12 mouse cellular contexts compared by ENCODE assay signal in the genomic region with DNA sequence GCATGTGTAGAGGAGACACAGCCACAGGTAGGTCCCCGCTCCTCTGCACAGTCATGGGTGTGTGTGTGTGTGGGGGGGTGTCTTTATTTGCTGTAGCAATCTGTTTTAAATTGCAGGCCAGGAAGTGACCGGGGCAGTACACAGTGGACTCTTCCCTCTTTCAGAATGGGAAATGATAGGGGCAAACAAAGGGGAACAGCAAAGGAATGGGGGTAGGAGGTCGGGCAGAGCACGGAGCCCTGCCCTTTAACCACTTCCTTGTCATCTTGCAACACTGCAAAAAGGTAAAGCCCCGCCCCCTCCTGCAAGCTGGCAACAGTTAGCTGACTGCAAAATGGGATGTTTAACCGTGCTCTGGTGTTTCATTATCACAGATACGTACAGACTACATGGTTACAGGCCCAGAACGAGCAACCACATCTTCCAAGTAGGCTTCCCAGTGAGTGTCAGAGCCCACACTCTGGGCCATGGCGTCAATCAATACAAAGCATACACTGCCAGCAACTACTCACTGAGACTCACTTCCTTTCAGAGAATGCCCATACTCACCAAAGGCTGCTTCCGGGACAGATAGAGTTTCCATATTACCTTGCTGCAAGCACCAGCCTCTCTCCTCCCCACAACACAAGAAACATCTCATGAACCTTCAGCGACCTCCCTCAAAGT.
DNase-seq lines count a peak whose midpoint lies in the region; ATAC-seq lines count a peak whose summit lies in the region.
"Had no signal": no experiment of that assay in that cellular context is flagged by ENCODE, and none has a peak within 500 bp of the region (broad histone marks: within the 10 kb centered on the region; RNA-seq: fewer than 3 reads in every experiment).

No protein-coding gene starts in this region.

- H3K4me1 ChIP-seq in heart, embryonic 15.5 days (replicated peaks) = peaks cover 69% of the 10 kb centered on the region
- peaks cover 3% of the 10 kb centered on the region; the same call in 1 of the 2 replicates for H3K4me1 ChIP-seq in lung, embryonic 16.5 days (replicated peaks; ENCODE audit: control insufficient read depth, insufficient read depth, low read length)
- H3K4me1 ChIP-seq in stomach, embryonic 16.5 days (ENCODE audit: control insufficient read depth, insufficient read depth, low read length) = peaks cover 27% of the 10 kb centered on the region

- H3K27me3 ChIP-seq in heart, embryonic 15.5 days = no peaks in the 10 kb centered on the region
- no peaks in the 10 kb centered on the region for H3K27me3 ChIP-seq in lung, embryonic 16.5 days (ENCODE audit: control insufficient read depth, insufficient read depth, low read depth, low read length)
- no peaks in the 10 kb centered on the region for H3K27me3 ChIP-seq in stomach, embryonic 16.5 days (ENCODE audit: control insufficient read depth, insufficient read depth, low read length)
- H3K27me3 ChIP-seq: CH12.LX had no signal

- ATAC-seq in heart, embryonic 15.5 days (replicated peaks; ENCODE audit: insufficient number of reproducible peaks, insufficient read depth, low FRiP score, low read depth) = no peak
- peak; percentile 84 for ATAC-seq in granulocyte monocyte progenitor cell, adult 5-6 weeks (replicated peaks; ENCODE audit: poor library complexity, severe bottlenecking)
- peak; percentile 32 for ATAC-seq in lung, embryonic 16.5 days (ENCODE audit: low read depth)
- ATAC-seq in stomach, embryonic 16.5 days (ENCODE audit: insufficient read depth, low FRiP score) = peak; percentile 38; the same call in 1 of the 2 replicates

- H3K36me3 ChIP-seq in heart, embryonic 15.5 days = 0 out of 2 replicates have a peak, but pooled peaks cover 4% of the 10 kb centered on the region
- no peaks in the 10 kb centered on the region for H3K36me3 ChIP-seq in lung, embryonic 16.5 days (ENCODE audit: control insufficient read depth, insufficient read depth, low read length)
- H3K36me3 ChIP-seq in stomach, embryonic 16.5 days (ENCODE audit: control insufficient read depth, insufficient read depth, low read length) = no peaks in the 10 kb centered on the region

- DNase-seq in heart, postnatal 36 days = no peak
- no peak for DNase-seq in gastrocnemius, postnatal 14 days
- DNase-seq in embryo, embryonic 10 days (ENCODE audit: low spot score) = no peak
- no peak for DNase-seq in cerebellum, postnatal 10 days
- DNase-seq: adrenal gland, adult 2 months; right cerebral cortex, postnatal 14 days had no signal

- WGBS in heart, embryonic 15.5 days = 58% methylated on average over 11 of the region's 11 CpGs
- WGBS in lung, embryonic 16.5 days = 65% methylated on average over 11 of the region's 11 CpGs
- 55% methylated on average over 11 of the region's 11 CpGs for WGBS in stomach, embryonic 16.5 days

- no peak overlapping the region for H3K9ac ChIP-seq in heart, embryonic 15.5 days
- no peak overlapping the region for H3K9ac ChIP-seq in lung, embryonic 16.5 days (ENCODE audit: low read length)
- 0 out of 2 replicates have a peak overlapping the region, but pooled peaks have one; percentile 5 for H3K9ac ChIP-seq in stomach, embryonic 16.5 days (ENCODE audit: low read length)

- intact Hi-C loops in heart, postnatal 36 days (cut with DNase I) = loop anchor here (5.0 kb wide), 1 partner anchor 35 kb away; no protein-coding TSS in a partner anchor
- intact Hi-C loops in gastrocnemius, postnatal 14 days (cut with DNase I; ENCODE audit: low total_unique reads) = no loop called here

- no peak overlapping the region for H3K4me2 ChIP-seq in heart, embryonic 15.5 days
- no peak overlapping the region for H3K4me2 ChIP-seq in lung, embryonic 16.5 days (ENCODE audit: low read depth, low read length)
- H3K4me2 ChIP-seq in stomach, embryonic 16.5 days (ENCODE audit: low read depth, low read length) = no peak overlapping the region; the same call in 1 of the 2 replicates

- H3K9me3 ChIP-seq in heart, embryonic 15.5 days (replicated peaks) = no peaks in the 10 kb centered on the region
- H3K9me3 ChIP-seq in lung, embryonic 16.5 days (ENCODE audit: control insufficient read depth, low read length) = no peaks in the 10 kb centered on the region
- H3K9me3 ChIP-seq in stomach, embryonic 16.5 days (replicated peaks; ENCODE audit: control insufficient read depth, low read length) = no peaks in the 10 kb centered on the region

- peak overlapping the region; percentile 35 for H3K27ac ChIP-seq in heart, embryonic 15.5 days
- no peak overlapping the region for H3K27ac ChIP-seq in lung, embryonic 16.5 days (ENCODE audit: low read length)
- H3K27ac ChIP-seq in stomach, embryonic 16.5 days (ENCODE audit: low read length) = peak overlapping the region; percentile 84

- H3K4me3 ChIP-seq in heart, embryonic 15.5 days = no peak overlapping the region
- H3K4me3 ChIP-seq in lung, embryonic 16.5 days (ENCODE audit: low read length) = no peak overlapping the region
- H3K4me3 ChIP-seq in stomach, embryonic 16.5 days (replicated peaks; ENCODE audit: low read length) = no peak overlapping the region
- H3K4me3 ChIP-seq: erythroblast, embryonic 14.5 days had no signal
